Mouse (Mus musculus) bone marrow, adult 2 months (tissue): ENCODE data around the gene Mbl2. TPM values are rescaled to one million over a fixed set of nuclear protein-coding genes. Genes with fewer than 3 reads are reported as not detected.
"Not testable (repeated sequence)": the region's sequence is repeated elsewhere in the genome, so short reads cannot be mapped to it uniquely, and the experiment has no call there.

Source experiments
- H3K27ac ChIP-seq: fragments of 200-500 bp; 2 replicates; pipeline ENCODE4 v1.5.1; 2012; ENCODE audit warnings: low read depth, mild to moderate bottlenecking, control low read depth, inconsistent platforms, low read length; ENCODE audit not compliant: control insufficient read depth, poor library complexity, insufficient read depth
- H3K4me1 ChIP-seq: fragments of 200-500 bp; 2 replicates; pipeline ENCODE4 v1.6.1; 2011; ENCODE audit warnings: low read length; ENCODE audit not compliant: control insufficient read depth, insufficient read depth
- H3K4me3 ChIP-seq: fragments of 200-500 bp; replicated peaks from 2 replicates; pipeline ENCODE3; 2011; ENCODE audit warnings: mild to moderate bottlenecking, low read depth, low read length, control low read depth; ENCODE audit not compliant: control insufficient read depth
- CTCF ChIP-seq: fragments of 200-500 bp; IDR thresholded peaks from 2 replicates; pipeline ENCODE4 v1.5.1; 2011; ENCODE audit warnings: low read length, control low read depth; ENCODE audit not compliant: control insufficient read depth, insufficient read depth
- POLR2A ChIP-seq: fragments of 200-500 bp; IDR thresholded peaks from 2 replicates; pipeline ENCODE4 v1.6.1; 2011; ENCODE audit warnings: low read depth, mild to moderate bottlenecking, control low read depth, low read length, borderline replicate concordance; ENCODE audit not compliant: control insufficient read depth
- WGBS: fragments of 180-500 bp; shearing (Covaris S2); methylation state at CpG from one replicate; pipeline ENCODE4 v1.1.7; 2018; 5-methylcytosine and 5-hydroxymethylcytosine counted together
- polyA plus RNA-seq: library from polyadenylated mRNA; stranded (reverse); fragments of >200 nt; gene quantifications from 2 replicates; pipeline ENCODE4 v1.2.4, GENCODE M21; 2011; ENCODE audit warnings: low replicate concordance; ENCODE audit not compliant: missing spikeins, insufficient read depth, insufficient read length

Mbl2 gene
- polyA plus RNA-seq, 1 experiment = not detected

DNA sequence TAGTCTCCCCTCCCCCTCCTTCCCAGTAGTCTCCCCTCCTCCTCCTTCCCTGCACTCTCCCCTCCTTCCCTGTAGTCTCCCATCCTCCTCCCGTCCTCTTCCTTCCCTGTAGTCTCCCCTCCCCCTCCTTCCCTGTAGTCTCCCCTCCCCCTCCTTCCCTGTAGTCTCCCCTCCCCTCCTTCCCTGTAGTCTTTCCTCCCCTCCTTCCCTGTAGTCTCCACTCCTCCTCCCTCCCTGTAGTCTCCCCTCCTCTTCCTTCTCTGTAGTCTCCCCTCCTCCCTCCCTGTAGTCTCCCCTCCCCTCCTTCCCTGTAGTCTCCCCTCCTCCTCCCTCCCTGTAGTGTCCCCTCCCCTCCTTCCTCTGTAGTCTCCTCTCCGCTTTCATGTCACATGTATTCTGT is 18.7 kb upstream of the Mbl2 start:
- Histone ChIP-seq H3K4me1 (no peaks in the 10 kb centered on the region), H3K27ac (no peak overlapping the region), H3K4me3 (no peak overlapping the region)
- 50% methylated on average over 2 of the region's 2 CpGs for WGBS
- TF ChIP-seq CTCF (no peak), POLR2A (no peak)

DNA sequence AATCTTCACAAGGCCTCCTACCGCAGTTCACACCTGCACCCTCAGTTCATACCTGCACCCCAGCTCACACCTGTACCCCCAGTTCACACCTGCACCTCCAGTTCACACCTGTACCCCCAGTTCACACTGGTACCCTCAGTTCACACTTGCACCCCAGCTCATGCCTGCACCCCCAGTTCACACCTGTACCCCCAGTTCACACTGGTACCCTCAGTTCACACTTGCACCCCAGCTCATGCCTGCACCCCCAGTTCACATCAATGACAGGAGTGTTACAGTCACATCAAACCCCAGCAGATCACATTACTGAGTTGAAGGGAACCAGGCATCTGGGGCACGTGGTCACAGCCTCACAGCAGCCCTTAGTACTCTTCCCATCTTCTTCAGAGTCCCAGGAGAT is 17.0 kb upstream of the Mbl2 start:
- H3K4me3 ChIP-seq, H3K4me1 ChIP-seq, H3K27ac ChIP-seq: not testable (repeated sequence)
- 54% methylated on average over 2 of the region's 2 CpGs for WGBS

DNA sequence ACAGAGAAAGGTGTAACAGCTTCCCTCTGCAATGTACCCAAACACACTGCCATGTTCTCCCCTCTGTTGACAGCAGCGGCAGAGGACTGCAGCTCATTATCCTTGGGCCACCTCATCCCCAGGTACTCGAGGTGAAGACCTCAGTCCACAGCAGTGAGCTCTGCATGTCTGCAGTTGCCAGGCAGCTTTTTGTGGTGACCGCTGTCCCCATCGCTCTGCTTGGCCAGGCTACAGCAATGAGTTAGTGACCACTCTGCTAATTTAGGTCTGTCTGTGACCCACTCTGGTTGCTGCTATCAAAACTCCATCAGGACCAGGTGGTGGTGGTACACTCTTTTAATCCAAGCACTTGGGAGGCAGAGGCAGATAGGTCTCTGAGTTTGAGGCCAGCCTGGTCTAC is 16.6 kb upstream of the Mbl2 start:
- no peak overlapping the region for H3K4me3 ChIP-seq
- 75% methylated on average over 4 of the region's 4 CpGs for WGBS
- no peak overlapping the region for H3K27ac ChIP-seq
- TF ChIP-seq CTCF (no peak), POLR2A (no peak)
- H3K4me1 ChIP-seq = no peaks in the 10 kb centered on the region

DNA sequence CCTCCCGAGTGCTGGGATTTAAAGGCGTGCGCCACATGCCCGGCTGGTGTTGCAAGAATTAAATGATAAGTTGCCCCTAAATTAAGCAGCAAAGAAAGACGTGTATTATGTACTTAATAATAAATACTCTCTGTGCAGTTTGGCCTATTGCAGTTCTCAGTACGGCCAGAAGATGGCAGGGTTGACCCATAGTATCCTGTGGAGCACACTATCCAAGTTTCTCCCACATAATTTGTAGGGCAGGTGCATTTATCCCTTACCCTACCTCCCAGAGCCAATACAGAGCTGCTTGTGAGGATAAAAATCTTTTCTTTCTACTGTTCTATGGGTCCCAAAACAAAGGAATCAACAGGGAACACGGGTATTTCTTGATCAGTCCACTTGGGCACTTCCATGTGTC is 15.4 kb upstream of the Mbl2 start:
- H3K4me1 ChIP-seq = no peaks in the 10 kb centered on the region
- no peak overlapping the region for H3K27ac ChIP-seq
- 27% methylated on average over 7 of the region's 7 CpGs for WGBS
- no peak for TF ChIP-seq CTCF
- TF ChIP-seq POLR2A = no peak
- no peak overlapping the region for H3K4me3 ChIP-seq

DNA sequence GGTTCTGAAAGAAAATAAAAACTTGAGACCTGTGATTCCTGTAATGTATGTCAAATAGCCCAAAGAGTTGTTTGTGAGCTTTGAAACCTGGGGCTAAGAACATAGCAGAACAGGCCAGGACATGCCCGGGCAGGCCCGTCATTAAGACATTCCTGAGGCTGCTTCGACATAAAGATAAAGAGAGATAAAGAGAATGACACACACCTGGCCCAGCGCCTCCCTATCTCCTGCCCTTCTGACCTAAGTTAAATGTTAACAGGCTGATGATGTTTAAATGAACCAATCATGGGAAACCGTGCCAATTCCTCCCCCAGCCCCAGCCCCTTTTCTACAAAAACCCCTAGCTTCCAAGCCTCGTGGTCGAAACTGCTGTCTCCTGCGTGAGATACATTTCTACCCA is 10.1 kb upstream of the Mbl2 start:
- not testable (repeated sequence) for H3K27ac ChIP-seq, H3K4me1 ChIP-seq, H3K4me3 ChIP-seq
- WGBS = 81% methylated on average over 8 of the region's 8 CpGs

DNA sequence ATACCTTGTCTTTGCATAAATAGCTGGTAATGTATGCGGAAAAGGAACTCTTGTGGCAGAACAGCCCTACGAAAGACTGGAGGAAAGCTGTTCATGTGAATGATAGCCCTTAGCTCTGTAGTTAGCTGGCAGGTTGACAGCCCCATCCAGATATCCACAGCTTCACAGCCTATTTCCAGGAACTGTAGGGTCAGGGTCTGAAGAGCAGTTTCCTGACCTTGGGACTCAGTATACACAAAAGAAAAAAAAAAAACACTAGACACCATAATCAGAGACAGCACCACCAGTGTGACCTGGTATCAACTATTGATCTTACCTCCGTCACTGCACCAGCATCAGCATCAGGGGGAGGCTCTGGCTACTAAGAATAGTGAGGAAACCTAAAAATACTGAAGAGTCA is 3.3 kb upstream of the Mbl2 start:
- WGBS = 82% methylated on average over 3 of the region's 3 CpGs
- H3K27ac ChIP-seq = no peak overlapping the region

DNA sequence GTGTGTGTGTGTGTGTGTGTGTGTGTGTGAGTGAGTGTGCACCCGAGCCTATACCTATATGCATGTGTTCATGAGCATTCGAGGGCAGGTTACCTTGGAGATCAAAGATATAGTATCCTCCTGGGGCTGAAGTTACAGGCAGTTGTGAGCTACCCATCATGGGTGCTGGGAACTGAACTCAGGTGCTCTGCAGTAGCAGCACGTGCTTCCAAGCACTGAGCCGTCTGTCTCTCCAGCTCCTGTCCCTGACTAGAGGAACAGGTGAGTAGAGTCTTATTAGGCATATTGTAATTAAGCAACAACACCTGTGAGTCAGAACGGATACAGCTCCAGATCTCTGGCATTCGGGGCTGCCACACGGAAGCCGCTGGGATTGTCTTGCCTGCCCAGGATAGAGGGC is 1.7 kb downstream of the Mbl2 start:
- 80% methylated on average over 8 of the region's 8 CpGs for WGBS
- Histone ChIP-seq H3K4me3 (no peak overlapping the region), H3K27ac (no peak overlapping the region), H3K4me1 (no peaks in the 10 kb centered on the region)
- TF ChIP-seq CTCF (no peak), POLR2A (no peak)

More for the DNA sequence above, 3.3 kb upstream of the Mbl2 start:
- no peak for TF ChIP-seq POLR2A
- TF ChIP-seq CTCF = no peak
- Histone ChIP-seq H3K4me3 (no peak overlapping the region), H3K4me1 (no peaks in the 10 kb centered on the region)

DNA sequence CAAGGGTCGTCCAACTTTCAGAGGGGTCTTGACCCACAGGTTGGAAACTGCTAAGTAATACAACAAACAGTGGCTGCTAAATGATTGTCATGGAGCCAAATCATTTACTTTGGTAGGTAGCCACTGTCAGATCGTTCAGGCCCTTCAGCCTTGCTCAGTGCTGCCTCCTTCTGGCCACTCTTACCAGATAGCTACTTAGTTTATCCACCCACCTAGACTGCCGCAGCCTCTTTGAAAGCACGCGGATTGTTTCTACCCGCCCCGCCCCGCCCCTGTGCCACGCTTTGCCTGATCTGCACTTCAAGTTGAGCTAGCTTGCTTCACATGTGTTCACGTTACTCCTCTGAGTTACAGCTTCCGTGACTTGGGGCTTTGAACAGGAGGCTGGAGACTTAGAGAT is 14.6 kb downstream of the Mbl2 start:
- TF ChIP-seq CTCF (peak; percentile 47), POLR2A (no peak)
- Histone ChIP-seq H3K4me1 (no peaks in the 10 kb centered on the region; the same call in 1 of the 2 replicates), H3K27ac (no peak overlapping the region), H3K4me3 (no peak overlapping the region)
- 14% methylated on average over 11 of the region's 11 CpGs for WGBS

DNA sequence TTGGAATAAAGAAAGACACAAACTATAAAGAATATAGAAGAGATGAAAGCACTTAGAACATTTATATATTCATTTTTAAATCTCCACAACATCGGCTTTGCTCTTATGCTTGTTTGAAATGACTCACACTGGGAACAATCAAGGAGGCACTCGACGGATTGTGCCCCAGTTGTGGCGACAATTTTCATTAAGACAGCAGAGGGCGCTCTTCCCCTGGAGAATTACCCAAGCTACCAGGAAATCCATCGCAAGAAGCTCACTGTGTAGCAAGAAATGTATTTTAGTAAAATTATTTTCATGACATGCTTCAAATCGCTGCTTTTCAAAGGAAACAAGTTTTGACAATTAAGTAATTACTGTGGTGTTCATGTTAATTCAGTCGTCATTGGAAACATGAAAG is 16.1 kb downstream of the Mbl2 start:
- no peaks in the 10 kb centered on the region; the same call in 1 of the 2 replicates for H3K4me1 ChIP-seq
- no peak overlapping the region for H3K27ac ChIP-seq
- WGBS = 4% methylated on average over 8 of the region's 8 CpGs
- no peak for TF ChIP-seq POLR2A
- TF ChIP-seq CTCF = peak; percentile 61
- no peak overlapping the region for H3K4me3 ChIP-seq
